Mouse (Mus musculus) testis, adult 2 months (tissue): ENCODE results near the gene Arid3c.
"Not testable (repeated sequence)": the region's sequence is repeated elsewhere in the genome, so short reads cannot be mapped to it uniquely, and the experiment has no call there.

Experiments used
- CTCF ChIP-seq: fragments of 200-500 bp; IDR thresholded peaks from 2 replicates; pipeline ENCODE4 v1.5.1; 2012; ENCODE audit warnings: low read depth, mild to moderate bottlenecking, inconsistent platforms, low read length, moderate library complexity; ENCODE audit not compliant: control insufficient read depth, insufficient read depth, insufficient replicate concordance
- POLR2A ChIP-seq: fragments of 200-500 bp; IDR thresholded peaks from 2 replicates; pipeline ENCODE4 v1.6.1; 2012; ENCODE audit warnings: low read depth, mild to moderate bottlenecking, inconsistent platforms, low read length, moderate library complexity; ENCODE audit not compliant: control insufficient read depth

DNA sequence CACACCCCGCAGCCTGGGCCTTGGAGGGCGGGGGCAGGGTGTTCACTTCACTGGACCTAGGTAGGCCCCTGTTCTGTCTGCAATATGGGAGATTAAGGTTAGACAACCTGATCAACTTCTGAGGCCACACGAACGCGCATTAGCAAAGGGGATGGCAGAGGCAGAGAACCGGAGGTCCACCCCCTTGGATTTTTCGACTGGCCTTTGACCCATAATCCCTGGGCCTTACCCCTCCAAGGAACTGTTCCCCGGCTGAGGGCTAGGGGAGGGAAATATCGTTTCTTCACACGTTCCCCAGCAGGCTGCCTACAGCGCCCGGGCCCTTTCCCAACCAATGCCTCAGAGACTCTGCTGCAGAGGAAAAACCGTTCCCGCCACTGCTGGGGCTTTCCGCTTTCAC, 34.5 kb downstream of the Arid3c start:
- TF ChIP-seq POLR2A, CTCF: not testable (repeated sequence)
